Mouse (Mus musculus): ENCODE data around the gene Rsph3b.
"Not testable (repeated sequence)": the region's sequence is repeated elsewhere in the genome, so short reads cannot be mapped to it uniquely, and the experiment has no call there.

The Rsph3b gene

DNA sequence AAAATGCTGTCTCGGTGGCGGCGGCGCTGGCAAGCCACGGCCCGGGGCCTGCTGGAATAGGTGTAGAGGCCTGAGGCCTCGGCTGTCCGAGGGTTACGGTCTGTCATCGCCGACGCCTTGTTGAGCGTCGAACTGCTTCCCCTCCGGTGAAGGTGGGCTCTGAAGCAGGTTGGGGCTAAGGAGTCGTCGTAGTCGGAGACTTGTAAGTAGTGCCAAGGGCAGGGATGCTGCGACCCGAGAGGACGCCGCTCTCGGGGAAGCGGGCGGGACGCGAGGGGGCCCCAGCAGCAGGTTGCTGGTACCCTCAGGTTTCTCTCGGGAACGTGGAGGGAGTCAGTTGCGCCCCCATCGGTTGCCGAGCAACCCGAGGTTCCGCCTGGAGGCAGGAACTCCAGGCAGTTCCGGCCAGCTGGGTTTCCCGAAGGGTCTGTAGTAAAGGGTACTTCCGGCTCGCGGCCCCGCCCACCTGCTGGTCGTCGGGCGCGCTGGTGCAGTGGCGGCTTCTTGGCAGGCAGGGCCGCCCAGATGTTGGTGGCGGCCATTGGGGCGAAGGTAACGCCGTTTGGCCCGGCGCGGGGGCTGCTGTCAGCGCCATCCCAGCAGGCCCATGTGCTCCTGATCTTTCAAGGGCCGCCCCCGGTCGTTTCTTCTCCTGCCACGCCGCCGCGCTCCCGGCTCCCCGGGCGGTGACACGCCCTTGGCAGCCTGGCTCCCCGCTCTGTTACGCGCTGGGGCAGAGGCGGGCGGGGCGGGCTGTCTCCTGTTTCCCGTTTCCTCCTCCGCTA lies at the start of gene Rsph3b:
Rsph3b (minus strand) TSS at position 699 of the 785 bp plus-strand sequence.
- DNase-seq (ENCODE audit: low read depth, low spot score) = not testable (repeated sequence)

DNA sequence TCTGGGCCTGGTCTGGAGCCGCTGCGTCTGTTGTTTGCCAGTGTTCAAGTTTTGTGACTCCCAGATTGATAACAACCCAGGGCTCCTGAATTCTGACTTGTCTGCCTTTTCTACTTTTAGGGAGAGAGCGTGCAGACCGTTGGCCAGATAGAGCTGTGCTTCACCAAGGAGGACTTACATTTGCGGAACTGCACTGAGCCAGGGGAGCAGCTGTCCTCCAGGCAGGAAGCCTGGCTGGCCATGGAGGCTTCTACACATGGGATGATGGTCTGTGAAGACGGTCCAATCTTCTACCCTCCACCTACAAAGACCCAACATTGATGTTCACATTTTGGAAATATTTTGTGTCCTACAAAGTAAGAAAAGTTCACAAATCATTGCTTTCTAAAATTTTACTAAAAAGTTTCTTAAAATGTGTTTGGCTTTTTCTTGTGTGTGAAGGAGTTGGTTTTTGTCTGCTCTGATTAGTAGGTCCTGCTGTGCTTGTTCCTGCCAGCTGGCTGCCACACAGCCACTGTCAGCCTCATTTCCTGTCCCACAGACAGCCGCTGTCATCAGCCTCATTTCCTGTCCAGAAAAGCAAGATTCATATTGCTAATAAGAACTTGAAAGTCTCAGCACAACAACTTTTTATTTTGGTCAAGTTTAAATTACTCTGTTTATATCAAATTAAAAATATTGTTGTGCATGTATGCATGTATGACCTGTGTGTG lies 49.5 kb upstream of the Rsph3b start:
- not testable (repeated sequence) for DNase-seq (ENCODE audit: low read depth, low spot score)

GRCm38 (mm10) chr17:6996826-6997225 lies 48.3 kb upstream of the Rsph3b start:
- not testable (repeated sequence) for DNase-seq (ENCODE audit: low read depth, low spot score)

DNA sequence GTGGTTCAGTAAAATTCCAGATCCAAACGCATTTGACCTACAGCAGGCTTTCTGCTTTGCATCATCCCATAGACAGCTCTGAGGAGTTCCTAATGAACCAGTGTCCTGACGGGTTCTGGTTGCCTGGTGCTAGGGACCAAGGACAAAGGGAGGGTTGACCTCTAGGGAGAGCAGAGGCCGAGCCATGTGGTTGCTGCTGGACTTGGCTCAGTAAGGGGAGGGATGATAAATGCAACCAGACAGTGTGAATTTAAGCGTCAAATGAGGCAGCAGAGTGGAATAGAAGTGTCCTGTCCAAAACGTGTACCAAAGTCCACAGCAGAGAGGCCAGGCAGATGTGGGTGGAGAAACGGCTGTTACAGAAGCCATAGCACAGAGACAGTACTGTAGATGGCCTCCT lies 47.0 kb upstream of the Rsph3b start:
- not testable (repeated sequence) for DNase-seq (ENCODE audit: low read depth, low spot score)

- not testable (repeated sequence) for DNase-seq (ENCODE audit: low read depth, low spot score)
Measured at GRCm38 (mm10) chr17:6986118-6986517, 37.6 kb upstream of the Rsph3b start.

- not testable (repeated sequence) for DNase-seq (ENCODE audit: low read depth, low spot score)
Measured at GRCm38 (mm10) chr17:6980144-6980543, 31.7 kb upstream of the Rsph3b start.

DNA sequence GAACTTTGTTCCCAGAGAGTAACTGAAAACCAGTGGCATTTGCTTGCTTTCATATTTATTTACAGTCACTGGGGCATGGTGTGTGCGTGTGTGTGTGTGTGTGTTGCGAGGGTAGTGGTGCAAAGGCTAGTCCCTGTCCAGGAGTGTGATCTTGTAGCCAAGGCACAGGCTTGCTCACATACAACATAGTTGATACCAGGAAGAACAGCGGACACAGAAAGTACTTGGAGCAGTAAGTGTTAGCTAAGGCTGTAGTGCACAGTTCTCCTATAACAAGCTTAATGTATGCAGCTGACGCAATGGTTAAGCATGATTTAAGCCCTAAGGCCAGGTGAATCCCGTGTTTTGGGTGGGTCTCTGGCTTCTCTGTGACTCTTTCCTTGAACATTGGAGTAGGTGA lies 30.9 kb upstream of the Rsph3b start:
- DNase-seq (ENCODE audit: low read depth, low spot score) = not testable (repeated sequence)

GRCm38 (mm10) chr17:6978287-6979248 lies 30.1 kb upstream of the Rsph3b start, which contains the start of gene Gm49721:
Gm49721 (plus strand) TSS chr17:6978904.
- not testable (repeated sequence) for DNase-seq (ENCODE audit: low read depth, low spot score)

- not testable (repeated sequence) for DNase-seq (ENCODE audit: low read depth, low spot score)
Measured at GRCm38 (mm10) chr17:6974985-6975384, 26.5 kb upstream of the Rsph3b start.

GRCm38 (mm10) chr17:6972836-6973396 lies 24.4 kb upstream of the Rsph3b start:
- not testable (repeated sequence) for DNase-seq (ENCODE audit: low read depth, low spot score)

GRCm38 (mm10) chr17:6971238-6971637 lies 22.8 kb upstream of the Rsph3b start:
- not testable (repeated sequence) for DNase-seq (ENCODE audit: low read depth, low spot score)

DNA sequence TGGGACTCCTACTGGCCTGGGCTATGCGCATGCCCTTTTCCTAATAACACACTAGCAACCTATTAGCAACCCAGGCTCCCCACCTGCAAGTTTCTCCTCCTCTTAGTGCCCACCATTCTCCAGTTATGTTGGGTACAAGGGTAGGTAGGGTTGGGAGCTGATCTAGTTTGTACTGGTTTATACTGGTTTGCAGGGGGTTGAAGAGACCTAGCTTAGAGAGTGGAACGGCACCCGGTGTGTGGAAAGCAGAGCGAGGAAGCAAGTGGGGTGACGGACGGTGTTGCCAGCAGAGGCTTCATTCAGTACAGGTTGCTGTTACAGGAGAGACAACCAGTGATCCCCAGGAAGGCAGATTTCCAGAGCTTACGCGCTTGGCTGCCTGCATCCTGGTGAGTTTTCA lies 21.9 kb upstream of the Rsph3b start, which contains the start of gene Rnaset2b:
Rnaset2b (plus strand) TSS at position 301 of the 400 bp plus-strand sequence.
- DNase-seq (ENCODE audit: low read depth, low spot score) = not testable (repeated sequence)

- not testable (repeated sequence) for DNase-seq (ENCODE audit: low read depth, low spot score)
Measured at GRCm38 (mm10) chr17:6967673-6968072, 19.2 kb upstream of the Rsph3b start.

- not testable (repeated sequence) for DNase-seq (ENCODE audit: low read depth, low spot score)
Measured at GRCm38 (mm10) chr17:6965364-6965763, 16.9 kb upstream of the Rsph3b start.

DNA sequence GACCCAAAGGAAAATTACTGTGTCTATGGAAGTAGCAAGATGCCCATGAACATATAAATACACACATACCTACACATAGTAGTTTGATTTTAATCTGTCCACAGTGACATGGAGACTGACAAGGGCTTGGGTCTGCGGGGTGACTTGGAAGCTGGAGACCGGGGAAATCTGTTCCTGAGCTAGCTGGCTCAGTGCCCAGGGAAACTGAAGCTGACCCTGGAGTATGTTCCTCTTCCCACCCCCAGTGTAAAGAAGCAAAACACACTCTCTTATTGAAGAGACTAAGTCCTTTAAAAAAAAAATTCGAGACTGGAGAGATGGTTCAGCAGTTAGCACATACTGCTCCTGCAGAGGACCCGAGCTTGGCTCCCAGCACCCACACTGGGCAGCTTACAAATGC lies 14.5 kb upstream of the Rsph3b start:
- DNase-seq (ENCODE audit: low read depth, low spot score) = not testable (repeated sequence)

GRCm38 (mm10) chr17:6962339-6962738 lies 13.9 kb upstream of the Rsph3b start:
- DNase-seq (ENCODE audit: low read depth, low spot score) = not testable (repeated sequence)

GRCm38 (mm10) chr17:6961181-6962000 lies 12.9 kb upstream of the Rsph3b start:
- DNase-seq (ENCODE audit: low read depth, low spot score) = not testable (repeated sequence)

GRCm38 (mm10) chr17:6960776-6961175 lies 12.3 kb upstream of the Rsph3b start, which contains the start of gene Tagap1:
Tagap1 (minus strand) TSS chr17:6961156.
- DNase-seq (ENCODE audit: low read depth, low spot score) = not testable (repeated sequence)

DNA sequence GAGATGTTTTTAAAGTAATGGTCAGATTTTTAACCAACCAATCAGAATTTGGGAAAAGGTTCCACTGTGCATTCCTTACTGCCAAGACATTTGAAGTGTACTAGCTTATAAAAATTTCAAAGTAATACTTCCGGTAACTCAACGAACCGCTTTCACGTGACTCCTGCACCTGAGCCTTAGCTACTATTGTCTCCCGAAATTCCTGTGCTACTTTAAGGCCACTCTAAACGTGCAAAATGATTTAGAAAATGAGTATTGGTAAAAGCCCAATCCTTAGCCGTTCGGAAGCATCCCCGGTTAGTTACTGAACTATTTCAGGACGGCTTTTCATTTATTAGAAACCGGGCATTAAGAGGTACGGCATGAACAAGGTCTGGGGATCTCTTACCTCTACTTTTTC lies 11.9 kb upstream of the Rsph3b start:
- DNase-seq (ENCODE audit: low read depth, low spot score) = not testable (repeated sequence)

All from c-Kit-negative CD71-positive TER-119-positive erythroid progenitor cells, embryonic 14.5 days (primary cell).